Mouse (Mus musculus) urinary bladder, postnatal 25 days (tissue): ENCODE results near the gene Fpr2.
"Not testable (repeated sequence)": the region's sequence is repeated elsewhere in the genome, so short reads cannot be mapped to it uniquely, and the experiment has no call there.

Experiments used
- DNase-seq: peaks from one replicate; pipeline ENCODE4 v3.0.0; 2022; ENCODE audit warnings: low spot score

Fpr2 gene

DNA sequence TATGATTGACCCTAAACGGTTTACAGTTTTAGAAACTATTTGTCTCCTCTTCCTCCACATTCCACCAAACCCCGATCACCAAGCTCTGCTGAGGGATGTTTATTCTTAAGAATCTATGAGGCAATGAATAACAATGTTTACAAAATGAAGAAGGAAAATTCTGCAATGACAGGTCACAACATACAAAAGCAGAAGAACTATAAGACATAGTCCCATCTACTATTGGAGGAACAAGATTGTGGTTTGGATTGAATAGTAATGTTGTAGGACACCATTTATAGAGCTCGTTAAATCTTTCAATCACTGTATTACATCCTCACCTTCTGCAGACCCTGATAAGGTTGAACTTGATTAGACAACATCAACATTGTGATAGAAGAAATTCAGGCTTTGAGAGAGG lies 5.0 kb upstream of the Fpr2 start:
- no peak for DNase-seq

DNA sequence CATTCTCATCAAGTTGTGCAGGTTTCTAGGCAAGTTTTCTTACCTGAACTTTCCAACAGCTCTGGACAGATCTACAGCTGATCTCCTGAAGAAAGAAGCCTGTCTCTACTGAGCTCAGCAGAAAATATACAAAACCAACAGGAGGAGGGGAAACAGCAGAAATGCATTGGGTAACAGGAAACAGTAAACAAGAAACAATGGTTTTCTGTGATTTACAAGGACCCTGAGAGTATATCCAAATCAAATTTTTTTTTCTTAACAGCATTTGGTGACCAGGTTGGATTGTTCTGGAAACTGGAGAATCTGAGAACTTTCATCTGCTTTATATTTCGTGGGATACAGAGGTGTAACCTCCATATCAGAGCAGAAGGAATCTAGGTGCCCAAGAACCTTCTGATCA lies 3.8 kb upstream of the Fpr2 start, which contains the start of gene Fpr1:
Fpr1 (minus strand) TSS at position 101 of the 400 bp plus-strand sequence.
- DNase-seq: no peak

DNA sequence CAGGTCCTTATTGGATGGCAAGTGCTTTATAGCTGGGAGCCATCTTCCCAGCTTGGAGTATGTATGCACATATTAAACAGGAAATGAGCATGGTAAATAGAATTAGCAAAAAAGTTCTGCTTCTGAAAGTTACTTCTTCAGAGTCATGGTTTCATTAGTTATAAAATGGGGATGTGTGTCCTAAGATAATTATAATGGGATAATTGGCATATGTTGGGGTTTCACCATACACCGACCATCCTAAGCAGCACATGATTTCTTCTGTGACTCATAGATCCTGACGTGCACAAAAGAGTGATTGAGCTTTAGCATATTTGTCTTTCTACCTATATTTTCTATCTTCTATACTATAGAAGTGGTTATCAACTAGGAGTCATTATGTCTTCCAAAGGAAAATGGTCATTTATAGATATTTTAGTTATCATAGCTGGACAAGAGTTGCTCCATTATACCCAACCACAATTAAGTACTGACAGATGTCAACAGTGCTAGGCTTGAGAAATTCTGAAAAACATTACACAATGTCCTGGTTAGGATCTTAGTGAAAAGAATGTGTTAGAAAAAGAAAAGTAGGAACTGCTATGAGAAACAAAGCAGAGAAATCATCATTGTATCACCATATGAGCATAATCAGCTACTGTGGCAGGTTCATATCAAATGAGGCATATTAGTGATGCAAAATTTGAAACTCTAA lies 2.3 kb downstream of the Fpr2 start:
- no peak for DNase-seq

DNA sequence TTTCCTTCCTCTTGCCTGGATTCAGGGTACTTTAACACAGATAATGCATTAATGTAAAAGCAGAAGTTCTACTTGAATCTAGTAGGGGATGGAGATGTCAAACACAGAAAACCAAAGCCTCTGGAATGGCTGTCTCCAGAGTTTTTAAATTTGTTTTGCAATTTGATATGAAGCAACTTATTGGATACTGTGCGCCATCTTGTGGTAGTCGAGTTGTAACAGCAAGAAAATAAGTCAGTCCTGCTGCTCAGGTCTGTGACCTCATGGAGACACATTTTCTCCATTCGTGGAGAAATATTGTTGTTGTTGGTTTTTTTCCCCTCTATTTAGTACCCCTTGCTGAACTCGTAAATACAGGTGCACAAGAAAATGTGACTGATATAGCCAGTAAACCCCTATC lies 8.4 kb downstream of the Fpr2 start:
- peak; percentile 27 for DNase-seq

DNA sequence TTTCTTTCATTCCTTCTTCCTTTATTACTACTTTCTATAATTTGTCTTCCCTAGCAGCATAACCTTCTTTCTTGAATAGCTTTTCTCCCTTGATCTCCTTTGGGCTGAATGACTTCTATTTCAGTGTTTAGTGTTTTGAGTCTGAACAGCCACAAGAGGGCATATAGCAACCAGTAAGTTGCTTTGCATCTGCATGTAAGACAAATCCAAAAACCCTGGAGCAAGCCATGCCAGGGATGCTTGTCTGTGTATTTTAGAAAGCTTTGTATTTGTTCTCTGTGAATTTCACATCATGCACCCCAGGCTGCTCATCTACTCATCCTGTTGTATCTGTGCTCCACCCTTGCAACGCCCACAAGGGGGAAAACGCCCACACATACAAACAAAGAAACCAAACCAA lies 11.6 kb downstream of the Fpr2 start:
- DNase-seq: no peak

DNA sequence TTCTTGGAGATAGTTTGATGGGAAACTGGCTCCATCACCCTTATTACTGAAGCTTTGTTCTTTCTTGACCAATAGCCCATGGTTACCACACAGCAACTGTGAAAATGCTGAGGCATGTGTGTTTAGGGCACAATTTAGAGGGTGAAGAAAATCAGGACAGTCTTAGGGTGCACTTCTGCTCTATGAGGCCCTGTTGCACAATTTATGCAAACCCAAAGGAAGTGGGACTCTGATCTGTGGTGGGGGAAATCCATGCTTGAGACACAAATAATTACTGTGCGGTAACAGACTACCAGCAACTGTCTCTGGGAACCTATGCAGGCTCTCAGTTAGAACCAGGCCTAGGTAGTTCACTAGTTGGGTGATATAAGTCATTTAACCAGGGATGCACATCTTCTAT lies 13.1 kb downstream of the Fpr2 start:
- no peak for DNase-seq

DNA sequence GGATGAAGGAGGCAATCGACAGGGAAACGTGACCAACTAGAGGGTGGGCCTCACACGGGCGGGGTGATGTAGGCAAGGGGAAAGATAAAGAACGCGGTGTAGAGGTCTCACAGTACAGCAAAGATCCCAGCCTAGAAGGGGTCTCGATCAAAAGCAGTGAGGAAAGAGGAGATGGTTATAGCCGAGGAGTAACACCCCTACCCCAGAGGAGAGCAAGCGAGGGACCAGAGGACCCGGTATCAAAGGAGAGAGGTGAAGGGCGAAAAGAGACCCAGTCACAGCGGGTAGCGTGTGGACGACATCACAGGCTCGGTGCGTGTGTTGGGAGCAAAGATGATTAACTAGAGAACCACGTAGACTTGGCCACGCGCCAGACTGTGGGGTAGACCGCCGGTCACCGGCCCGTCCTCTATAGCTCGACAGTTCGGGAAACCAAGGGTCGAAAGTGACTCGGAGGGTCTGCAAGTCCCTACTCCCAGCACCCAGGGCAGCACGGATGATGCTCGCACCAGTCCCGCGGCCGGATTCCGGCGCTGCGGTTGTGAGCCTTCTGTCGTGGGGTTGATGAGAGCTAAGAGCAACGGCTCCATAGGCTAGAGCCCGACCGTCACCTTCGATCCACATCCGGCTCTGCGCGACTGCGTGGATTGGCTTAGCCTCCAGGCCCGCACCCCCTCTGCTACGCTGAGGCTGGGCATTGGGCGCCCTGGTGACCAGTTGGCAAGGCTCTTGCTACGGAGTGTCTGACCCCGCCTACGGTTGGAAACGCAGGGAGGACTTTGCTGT lies 22.2 kb downstream of the Fpr2 start:
- peak; percentile 69 for DNase-seq

DNA sequence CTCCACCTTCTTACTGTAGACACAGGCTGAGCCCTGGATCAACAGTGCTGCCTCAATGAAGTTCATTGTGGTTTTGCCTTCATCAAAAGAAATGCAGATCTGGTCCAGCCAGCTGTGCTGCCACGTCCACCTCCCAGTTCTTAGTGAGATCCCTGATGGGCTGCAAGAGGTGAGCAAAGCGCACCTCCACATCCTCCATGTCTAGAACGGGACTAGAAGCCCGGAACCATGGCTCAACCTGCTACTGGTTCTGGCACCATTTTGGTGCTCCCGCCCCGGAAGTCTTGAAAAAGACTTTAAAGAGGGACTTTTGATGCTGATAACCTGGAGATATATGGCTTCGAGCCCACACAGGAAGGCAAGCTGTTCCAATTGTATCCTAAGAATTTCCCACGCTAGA lies 25.0 kb downstream of the Fpr2 start:
- not testable (repeated sequence) for DNase-seq

DNA sequence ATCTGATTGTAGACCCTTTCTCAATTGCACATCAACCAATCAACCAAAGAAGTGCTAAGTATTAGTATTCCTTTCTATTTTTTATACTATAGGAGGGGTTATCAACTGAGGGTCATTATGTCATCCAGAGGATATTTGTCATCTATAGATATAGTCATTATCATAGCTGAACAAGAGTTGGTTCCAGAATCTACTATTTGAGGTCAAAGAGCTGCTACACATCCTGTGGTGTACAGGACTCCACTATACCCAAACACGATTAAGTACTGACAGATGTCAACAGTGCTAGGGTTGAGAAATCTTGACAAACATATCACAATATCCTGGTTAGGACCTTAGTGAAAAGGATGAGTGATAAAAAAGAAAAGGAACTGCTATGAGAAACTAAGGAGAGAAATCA lies 29.8 kb downstream of the Fpr2 start:
- DNase-seq: no peak

DNA sequence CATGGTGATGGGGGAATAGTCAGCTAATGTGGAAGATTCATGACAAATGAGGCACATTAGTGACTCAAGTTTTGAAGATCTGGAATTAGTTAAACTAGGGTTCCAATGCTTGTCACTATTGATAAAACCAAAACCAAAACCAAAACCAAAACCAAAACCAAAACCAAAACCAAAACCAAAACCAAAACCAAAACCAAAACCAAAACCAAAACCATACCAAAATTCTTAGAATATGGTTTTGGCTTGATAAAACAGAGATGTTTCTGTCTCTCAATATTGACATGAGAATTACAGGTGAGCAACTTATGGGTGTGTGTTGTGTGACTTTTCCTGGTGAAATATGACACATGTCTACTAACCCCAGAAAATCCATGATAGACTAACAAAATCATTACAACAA lies 30.2 kb downstream of the Fpr2 start:
- DNase-seq: no peak
